ENCODE assay signal across 12 mouse cellular contexts in the genomic region with DNA sequence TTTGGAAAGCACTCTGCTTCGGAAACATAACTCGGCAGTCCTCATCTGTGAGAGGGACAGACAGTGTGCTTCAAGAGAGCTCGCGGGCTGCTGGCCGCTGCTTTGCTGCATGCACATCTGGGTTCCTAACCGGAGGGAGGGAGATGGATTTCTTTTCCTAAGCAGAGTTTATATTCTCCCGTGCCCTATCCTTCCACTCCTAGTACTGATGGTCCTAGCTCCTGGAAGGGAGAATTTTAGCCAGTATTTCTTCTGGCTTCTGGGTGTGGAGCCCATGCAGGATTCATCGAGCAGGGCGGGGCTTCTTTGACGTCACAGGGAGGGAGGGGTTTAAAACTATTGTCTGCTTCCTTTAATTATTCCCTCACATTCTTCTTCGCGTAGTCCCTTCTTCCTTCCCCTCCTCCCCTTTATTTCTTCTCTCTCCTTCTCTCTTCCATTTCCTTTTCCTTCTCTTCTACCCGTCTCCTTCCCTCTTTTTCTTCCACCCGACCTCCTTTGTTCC.
A peak's percentile ranks its signal among the peaks of the same experiment; 100 is the strongest.
DNase-seq lines count a peak whose midpoint lies in the region; ATAC-seq lines count a peak whose summit lies in the region.
"Had no signal": no experiment of that assay in that cellular context is flagged by ENCODE, and none has a peak within 500 bp of the region (broad histone marks: within the 10 kb centered on the region; RNA-seq: fewer than 3 reads in every experiment).

No protein-coding gene starts in this region.

- no peaks in the 10 kb centered on the region for H3K36me3 ChIP-seq in kidney, embryonic 16.5 days (ENCODE audit: insufficient read depth, low read length)
- no peaks in the 10 kb centered on the region for H3K36me3 ChIP-seq in embryonic facial prominence, embryonic 15.5 days
- no peaks in the 10 kb centered on the region for H3K36me3 ChIP-seq in intestine, embryonic 15.5 days
- H3K36me3 ChIP-seq in neural tube, embryonic 15.5 days, result no peaks in the 10 kb centered on the region

- no peak for DNase-seq in kidney, postnatal 25 days
- no peak for DNase-seq in layer of hippocampus, adult 9-10 months (ENCODE audit: low spot score)
- no peak for DNase-seq in cerebellum, postnatal 14 days
- no peak for DNase-seq in thymus, postnatal 36 days
- DNase-seq: adrenal gland, adult 8-10 months; gastrocnemius, postnatal 10 days; kidney, postnatal 36 days had no signal

- H3K9ac ChIP-seq in kidney, embryonic 16.5 days (replicated peaks; ENCODE audit: low read length), result 0 out of 2 replicates have a peak overlapping the region, but pooled peaks have one; percentile 28
- H3K9ac ChIP-seq in embryonic facial prominence, embryonic 15.5 days, result no peak overlapping the region
- H3K9ac ChIP-seq in intestine, embryonic 15.5 days, result no peak overlapping the region; the same call in 1 of the 2 replicates
- H3K9ac ChIP-seq in neural tube, embryonic 15.5 days (replicated peaks), result 0 out of 2 replicates have a peak overlapping the region, but pooled peaks have one; percentile 18

- no peak for ATAC-seq in kidney, embryonic 16.5 days (ENCODE audit: low FRiP score, low TSS enrichment)
- ATAC-seq in embryonic facial prominence, embryonic 15.5 days (ENCODE audit: insufficient number of reproducible peaks, low FRiP score, low TSS enrichment, low read depth), result no peak
- no peak for ATAC-seq in intestine, embryonic 15.5 days
- peak; percentile 39; the same call in 1 of the 2 replicates for ATAC-seq in neural tube, embryonic 15.5 days (ENCODE audit: low FRiP score)

- H3K9me3 ChIP-seq in kidney, embryonic 16.5 days (ENCODE audit: low read length), result no peaks in the 10 kb centered on the region
- no peaks in the 10 kb centered on the region for H3K9me3 ChIP-seq in embryonic facial prominence, embryonic 15.5 days (replicated peaks)
- no peaks in the 10 kb centered on the region for H3K9me3 ChIP-seq in intestine, embryonic 15.5 days
- no peaks in the 10 kb centered on the region for H3K9me3 ChIP-seq in neural tube, embryonic 15.5 days (replicated peaks)

- H3K4me1 ChIP-seq in kidney, embryonic 16.5 days (ENCODE audit: insufficient read depth, low read length), result peaks cover 16% of the 10 kb centered on the region; the same call in 1 of the 2 replicates
- no peaks in the 10 kb centered on the region for H3K4me1 ChIP-seq in embryonic facial prominence, embryonic 15.5 days
- no peaks in the 10 kb centered on the region for H3K4me1 ChIP-seq in intestine, embryonic 15.5 days (replicated peaks)
- H3K4me1 ChIP-seq in neural tube, embryonic 15.5 days, result peaks cover 22% of the 10 kb centered on the region

- peak overlapping the region; percentile 33 for H3K4me3 ChIP-seq in kidney, embryonic 16.5 days (ENCODE audit: low read length)
- H3K4me3 ChIP-seq in embryonic facial prominence, embryonic 15.5 days (replicated peaks), result peak overlapping the region; percentile 11
- peak overlapping the region; percentile 11; the same call in 1 of the 2 replicates for H3K4me3 ChIP-seq in intestine, embryonic 15.5 days (replicated peaks)
- peak overlapping the region; percentile 19; the same call in 1 of the 2 replicates for H3K4me3 ChIP-seq in neural tube, embryonic 15.5 days (replicated peaks)
- H3K4me3 ChIP-seq: myocyte had no signal

- WGBS in kidney, embryonic 16.5 days, result 31% methylated on average over 14 of the region's 14 CpGs
- WGBS in embryonic facial prominence, embryonic 15.5 days, result 42% methylated on average over 14 of the region's 14 CpGs
- WGBS in intestine, embryonic 15.5 days, result 28% methylated on average over 14 of the region's 14 CpGs
- WGBS in neural tube, embryonic 15.5 days, result 39% methylated on average over 14 of the region's 14 CpGs

- H3K27ac ChIP-seq in kidney, embryonic 16.5 days (ENCODE audit: low read length), result no peak overlapping the region
- no peak overlapping the region for H3K27ac ChIP-seq in embryonic facial prominence, embryonic 15.5 days (replicated peaks)
- H3K27ac ChIP-seq in intestine, embryonic 15.5 days, result no peak overlapping the region
- H3K27ac ChIP-seq in neural tube, embryonic 15.5 days (replicated peaks), result peak overlapping the region; percentile 58

- peak overlapping the region; percentile 49 for H3K4me2 ChIP-seq in kidney, embryonic 16.5 days (replicated peaks; ENCODE audit: low read depth, low read length)
- H3K4me2 ChIP-seq in embryonic facial prominence, embryonic 15.5 days (replicated peaks), result peak overlapping the region; percentile 32
- peak overlapping the region; percentile 54 for H3K4me2 ChIP-seq in intestine, embryonic 15.5 days (replicated peaks)
- H3K4me2 ChIP-seq in neural tube, embryonic 15.5 days, result peak overlapping the region; percentile 49

- H3K27me3 ChIP-seq in kidney, embryonic 16.5 days (ENCODE audit: insufficient read depth, low read length), result no peaks in the 10 kb centered on the region
- H3K27me3 ChIP-seq in embryonic facial prominence, embryonic 15.5 days, result no peaks in the 10 kb centered on the region
- H3K27me3 ChIP-seq in intestine, embryonic 15.5 days (replicated peaks), result no peaks in the 10 kb centered on the region
- H3K27me3 ChIP-seq in neural tube, embryonic 15.5 days (replicated peaks), result no peaks in the 10 kb centered on the region

Comparison
In these comparisons a context has a peak if more than half of its experiments do, and no peak if none do; other contexts are left out.
1. H3K9ac ChIP-seq: peak in kidney, embryonic 16.5 days (single experiment) and neural tube, embryonic 15.5 days (single experiment); none in embryonic facial prominence, embryonic 15.5 days (single experiment) and intestine, embryonic 15.5 days (single experiment).
2. Peak in every context shown above with its lines, with median percentiles within 50 percentile points of each other: H3K4me2 ChIP-seq and H3K4me3 ChIP-seq.